Mouse (Mus musculus) C2C12 (cell line): ENCODE data around the gene Csdc2.

ENCODE experiments used
- CTCF ChIP-seq: IDR thresholded peaks from one replicate; pipeline ENCODE4 v1.5.1; 2011; ENCODE audit not compliant: control insufficient read depth, insufficient read depth, insufficient read length
- USF1 ChIP-seq: IDR thresholded peaks from one replicate; pipeline ENCODE4 v1.6.1; 2011; ENCODE audit warnings: low read depth, mild to moderate bottlenecking, control low read depth, moderate library complexity

GRCm38 (mm10) chr15:81907953-81908352 is 28.6 kb upstream of the Csdc2 start:
- TF ChIP-seq CTCF (no peak), USF1 (no peak)
